Mouse (Mus musculus) hindlimb bud, embryonic 11.5 days (tissue): Measurements from ENCODE around the gene Emsy.

ENCODE experiments used
- DNase-seq: peaks from one replicate; pipeline ENCODE4 v3.0.0-alpha.2; 2012; ENCODE audit warnings: low read depth, low spot score; ENCODE audit errors: extremely low spot score

The Emsy gene

DNA sequence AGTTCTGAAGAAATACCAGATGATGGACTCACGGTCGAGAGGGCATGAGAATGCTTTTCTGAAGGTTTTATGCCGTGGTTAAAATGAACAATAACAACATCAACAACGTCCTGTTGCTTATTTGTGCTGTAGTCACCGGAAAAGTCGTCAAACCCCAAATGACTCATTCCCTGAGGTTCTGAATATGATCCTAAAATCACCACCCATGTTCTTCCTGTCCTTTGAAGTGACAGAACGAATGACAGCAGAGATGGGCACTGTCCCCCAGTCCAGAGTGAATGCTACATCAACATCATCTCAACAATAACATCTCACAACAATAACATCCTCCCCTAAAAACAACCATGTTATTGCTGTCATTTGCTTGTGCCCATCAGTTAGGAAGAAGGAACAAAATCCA is 76.1 kb downstream of the Emsy start:
- DNase-seq = no peak

DNA sequence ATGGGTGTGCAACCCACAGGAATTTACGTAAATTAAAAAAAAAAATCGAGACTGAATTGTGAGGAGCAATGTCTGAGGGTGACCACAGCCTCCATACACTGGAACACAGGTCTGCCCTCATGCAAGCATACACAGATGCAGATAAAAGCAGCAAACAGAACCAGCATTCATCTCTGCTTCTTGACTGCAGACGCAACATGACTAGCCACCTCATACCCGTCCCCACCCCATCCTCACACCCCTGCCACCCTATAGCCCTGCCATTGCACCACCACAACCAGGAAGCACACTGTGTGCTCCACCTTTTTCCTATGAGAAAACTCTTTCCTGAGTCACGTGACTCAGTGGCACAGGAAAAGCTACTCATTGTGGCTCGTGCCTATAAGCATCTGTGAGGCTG is 76.9 kb downstream of the Emsy start:
- no peak for DNase-seq

DNA sequence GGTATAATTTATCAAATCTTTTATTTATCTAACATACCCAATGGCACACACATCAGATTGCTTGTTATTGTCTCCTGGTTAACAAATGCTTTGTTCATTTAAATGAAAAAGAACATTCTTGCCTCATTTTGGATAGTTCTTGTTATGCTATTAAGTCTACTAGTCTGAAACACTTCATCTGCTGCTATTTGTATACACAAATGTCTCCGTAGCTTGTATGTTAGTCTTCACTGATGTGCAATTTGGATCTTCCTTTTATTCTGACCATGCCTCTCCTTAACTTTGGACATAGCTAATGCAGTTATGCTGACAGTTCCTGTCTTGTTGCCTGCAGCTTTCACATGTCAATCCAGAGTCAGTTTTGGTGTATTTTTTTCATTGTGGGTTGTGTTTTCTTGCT is 79.1 kb downstream of the Emsy start:
- DNase-seq = no peak

DNA sequence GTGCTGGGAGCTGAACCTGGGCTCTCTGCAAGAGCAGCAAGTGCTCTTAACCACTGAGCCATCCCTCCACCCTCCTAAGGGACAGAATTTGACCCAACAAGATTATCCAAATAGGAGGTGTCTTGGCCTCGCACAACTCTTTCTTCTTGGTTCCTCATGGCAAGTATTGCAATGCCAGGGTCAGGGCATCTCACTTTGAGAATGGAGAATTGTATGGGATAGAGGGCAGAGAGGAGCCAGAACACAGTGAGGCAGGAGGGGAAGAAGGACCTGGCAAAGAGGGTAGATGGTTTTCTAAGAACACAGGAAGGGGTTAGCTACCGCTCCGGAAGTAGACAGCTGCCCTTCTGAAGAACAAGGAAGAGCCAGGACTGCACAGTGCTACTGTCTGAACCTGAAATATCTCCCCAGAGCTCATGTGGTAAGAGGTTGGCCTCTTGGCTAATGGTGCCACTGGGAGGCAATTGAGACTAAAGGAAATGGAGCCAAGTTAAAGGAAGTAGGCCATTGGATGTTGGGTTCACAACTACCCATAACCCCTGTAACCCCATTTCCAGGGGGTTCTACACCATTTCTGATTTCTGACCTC is 80.8 kb downstream of the Emsy start:
- DNase-seq = no peak

DNA sequence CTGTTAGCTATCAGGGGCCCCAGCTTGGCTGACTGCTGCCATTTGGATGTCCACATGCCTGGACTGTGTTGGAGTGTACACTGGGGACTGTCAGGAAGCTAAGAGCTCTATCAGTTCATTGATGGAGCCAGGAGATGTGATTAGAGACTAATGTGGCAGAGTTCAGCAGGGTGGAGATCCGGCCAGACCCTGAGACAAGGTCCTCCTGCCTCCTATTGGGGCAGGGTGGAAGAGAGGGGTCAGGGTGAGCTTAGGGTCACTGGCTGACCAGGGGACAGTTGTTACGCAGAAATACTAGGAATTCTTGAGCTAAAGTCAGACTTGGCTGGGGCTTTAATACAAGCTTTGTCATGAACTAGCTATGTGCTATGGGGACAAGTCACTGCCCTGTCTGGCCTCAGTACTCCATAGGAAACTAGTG is 81.8 kb downstream of the Emsy start:
- DNase-seq = no peak

GRCm38 (mm10) chr7:98574271-98574670 is 82.3 kb downstream of the Emsy start:
- no peak for DNase-seq

DNA sequence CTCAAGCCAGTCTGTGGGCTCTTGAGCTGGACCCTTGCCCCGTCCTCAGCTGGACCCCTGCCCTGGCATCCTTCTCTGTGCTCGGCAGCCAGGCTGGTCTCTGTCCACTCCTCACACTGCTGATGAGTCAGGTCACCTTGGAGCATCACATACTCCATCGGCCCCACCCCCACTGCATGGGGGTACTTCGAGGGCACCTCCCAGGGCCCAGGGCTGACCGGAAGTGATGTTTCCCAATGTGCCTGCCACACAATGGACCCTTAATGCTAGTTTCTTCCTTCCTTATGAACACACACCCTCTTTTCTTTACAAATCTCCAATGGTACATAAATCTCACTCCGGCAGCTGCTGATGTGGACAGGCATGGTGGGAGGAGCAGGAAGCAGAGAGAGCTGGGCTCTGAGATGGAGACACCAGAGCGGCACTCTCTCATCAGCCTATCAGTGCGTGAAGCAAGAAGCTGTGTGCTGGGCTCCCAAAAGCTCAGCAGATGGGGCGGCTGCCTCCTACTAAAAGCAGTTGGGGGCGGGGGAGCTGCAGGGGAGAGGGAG is 83.3 kb downstream of the Emsy start:
- DNase-seq = no peak

- DNase-seq = no peak
Measured at GRCm38 (mm10) chr7:98572223-98572868, 84.2 kb downstream of the Emsy start.

DNA sequence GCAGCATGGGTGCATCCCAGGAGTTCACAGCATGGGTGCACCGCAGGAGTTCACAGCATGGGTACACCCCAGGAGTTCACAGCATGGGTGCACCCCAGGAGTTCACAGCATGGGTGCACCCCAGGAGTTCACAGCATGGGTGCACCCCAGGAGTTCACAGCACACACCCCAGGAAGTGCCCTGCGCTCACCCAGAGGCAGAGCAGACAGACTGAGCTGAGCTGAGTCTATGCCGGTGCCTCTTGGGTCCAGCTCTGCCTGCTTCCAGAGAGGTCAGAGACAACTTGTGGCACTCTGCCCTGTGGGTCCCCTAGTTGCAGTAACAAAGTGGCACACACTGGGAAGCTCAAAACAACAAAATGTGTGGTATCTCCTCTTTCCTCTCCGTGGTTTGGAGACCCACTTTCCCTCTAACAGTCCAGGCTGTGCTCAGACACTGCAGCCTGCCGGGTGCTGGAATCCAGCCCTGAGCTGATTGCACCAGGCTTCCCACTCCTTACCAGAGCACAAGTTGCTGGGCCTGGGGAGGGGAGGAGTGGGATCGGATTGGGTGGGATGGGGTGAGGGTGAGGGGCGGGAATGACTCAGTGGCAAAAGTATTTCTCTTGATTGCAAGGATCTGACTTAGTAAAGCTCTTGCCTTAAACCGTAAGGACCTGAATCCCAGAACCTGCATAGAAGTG is 85.6 kb downstream of the Emsy start:
- DNase-seq = no peak

DNA sequence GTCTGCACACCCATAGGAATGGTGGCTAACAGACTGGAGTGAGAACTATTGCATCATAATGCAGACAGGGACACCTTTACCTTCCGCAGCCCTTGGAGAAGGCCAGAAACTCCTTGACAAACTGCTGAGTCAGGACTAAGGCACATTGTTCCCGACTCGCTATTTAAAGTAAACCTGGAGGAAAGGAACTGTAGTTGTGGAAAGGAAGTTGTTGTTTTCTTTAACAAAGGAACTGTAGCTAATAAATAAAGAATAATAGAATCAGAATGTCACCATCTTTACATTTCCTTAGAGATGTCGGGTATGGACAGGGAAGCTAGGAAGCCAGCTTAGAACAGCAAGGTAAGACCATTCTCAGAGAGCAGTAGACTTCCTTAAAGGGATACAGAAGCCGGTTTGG is 89.5 kb downstream of the Emsy start:
- no peak for DNase-seq

DNA sequence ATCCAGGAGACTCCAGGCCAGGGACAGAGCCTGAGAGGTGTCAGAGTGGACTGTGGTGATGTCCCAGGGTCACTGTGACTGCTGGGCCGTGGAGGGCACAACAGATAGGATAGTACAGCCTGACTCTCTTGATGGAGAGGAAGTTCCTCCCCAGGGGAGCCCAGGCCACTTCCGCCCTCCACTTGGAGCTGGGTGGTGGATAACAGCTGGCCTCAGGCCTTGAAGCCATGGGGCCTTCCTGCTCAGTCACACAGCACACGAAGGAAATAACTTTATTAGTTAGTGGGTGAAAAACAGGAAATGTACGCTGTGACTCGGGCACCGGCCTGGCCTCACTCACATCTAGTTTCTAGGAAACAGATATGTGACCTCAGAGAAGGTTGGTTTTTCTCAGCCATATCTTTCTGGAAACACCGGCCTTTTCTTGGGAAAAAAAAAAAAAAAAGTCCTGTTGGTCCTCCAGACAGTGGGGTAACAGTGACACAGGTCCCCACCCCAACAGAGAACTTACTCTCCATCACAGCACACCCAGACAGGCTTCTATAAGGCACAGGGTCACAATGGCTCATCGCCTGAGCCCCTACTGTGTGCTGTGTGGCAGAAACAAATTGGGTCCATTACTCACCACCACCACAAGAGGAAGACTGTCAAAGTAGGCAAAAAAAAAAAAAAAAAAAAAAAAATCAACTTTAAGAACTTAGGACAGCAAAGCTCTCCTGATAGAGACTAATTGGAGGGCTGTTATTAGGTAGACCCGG is 91.8 kb downstream of the Emsy start:
- DNase-seq = no peak

DNA sequence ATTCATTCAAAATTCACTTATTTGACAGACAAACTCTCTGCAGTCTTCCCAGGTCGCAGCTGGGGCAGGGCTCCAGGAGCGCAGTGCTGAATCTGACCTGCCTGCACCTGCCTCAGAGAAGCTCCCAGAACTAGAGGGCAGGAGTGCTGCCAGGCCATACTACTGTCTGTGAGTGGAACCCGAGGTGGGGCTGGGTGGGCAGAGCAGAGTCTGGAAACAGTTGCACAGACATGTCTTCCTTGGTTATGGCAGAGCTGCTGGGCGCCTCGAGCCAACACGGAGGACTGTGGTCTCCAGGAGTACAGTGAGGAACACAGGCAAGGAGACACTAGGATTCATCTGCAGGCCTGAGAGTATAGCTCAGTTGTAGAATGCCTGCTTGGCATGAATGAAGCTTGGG is 92.6 kb downstream of the Emsy start:
- DNase-seq = no peak

DNA sequence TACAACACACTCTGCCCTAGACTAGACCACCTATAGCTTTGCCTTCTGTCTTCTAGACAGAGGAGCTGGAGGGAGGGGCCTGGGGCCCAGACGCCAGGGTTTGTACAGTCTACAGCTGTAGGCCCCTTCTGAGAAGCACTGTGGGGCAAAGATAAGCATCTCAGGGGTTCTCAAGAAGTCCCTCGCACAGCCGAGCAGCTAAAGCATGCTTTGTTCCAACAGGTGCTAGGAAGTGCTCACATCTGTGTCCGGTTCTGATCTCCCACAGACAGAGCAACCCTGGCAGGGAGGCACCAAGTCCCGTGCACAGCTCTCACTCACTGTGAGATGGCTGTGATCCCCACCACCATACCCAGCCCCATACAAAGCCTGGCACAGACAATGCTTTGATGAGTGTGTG is 93.6 kb downstream of the Emsy start:
- DNase-seq = no peak

- no peak for DNase-seq
Measured at GRCm38 (mm10) chr7:98562186-98562585, 94.4 kb downstream of the Emsy start.

- DNase-seq = no peak
Measured at GRCm38 (mm10) chr7:98561556-98562164, 94.9 kb downstream of the Emsy start.

DNA sequence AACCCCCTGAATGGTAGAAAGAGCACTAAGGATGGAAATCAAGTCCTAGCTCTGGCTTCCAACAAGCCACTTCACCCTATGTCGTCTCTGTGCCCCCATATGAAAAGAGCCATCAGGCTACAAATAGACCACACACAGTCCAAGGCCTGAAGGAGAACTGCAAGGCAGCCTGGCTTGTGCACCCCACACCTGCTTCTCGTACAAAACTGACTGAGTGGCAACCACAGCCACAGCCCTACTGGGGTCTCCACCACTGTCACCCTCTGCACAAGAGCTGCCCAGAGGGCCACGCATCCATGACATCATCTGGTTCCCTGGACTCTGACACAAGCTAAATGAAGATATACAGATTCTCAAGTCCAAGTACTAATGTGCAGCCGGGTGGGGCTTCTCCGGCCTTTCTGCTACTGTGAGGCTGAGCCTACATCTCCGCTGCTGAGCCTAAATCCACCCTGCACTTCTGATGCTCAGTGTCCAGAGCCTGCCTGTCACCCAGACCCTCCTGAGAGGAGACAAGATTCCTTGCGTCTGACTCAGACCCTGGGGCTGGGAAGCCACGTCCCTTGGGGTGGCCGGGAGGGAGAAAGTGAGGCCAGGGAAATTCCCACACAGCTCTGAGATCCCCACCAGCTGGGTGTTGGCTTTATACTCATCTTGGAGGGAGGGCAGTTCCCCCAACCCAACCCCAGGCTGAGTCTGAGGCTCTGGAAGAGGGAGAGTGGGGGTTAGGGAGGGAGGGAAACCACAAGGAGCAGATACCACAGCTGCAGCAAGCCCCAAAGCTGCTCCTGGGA is 98.3 kb downstream of the Emsy start:
- no peak for DNase-seq

- DNase-seq = no peak
Measured at GRCm38 (mm10) chr7:98556767-98557394, 99.7 kb downstream of the Emsy start.

- no peak for DNase-seq
Measured at GRCm38 (mm10) chr7:98551041-98551440, 105.5 kb downstream of the Emsy start.

DNA sequence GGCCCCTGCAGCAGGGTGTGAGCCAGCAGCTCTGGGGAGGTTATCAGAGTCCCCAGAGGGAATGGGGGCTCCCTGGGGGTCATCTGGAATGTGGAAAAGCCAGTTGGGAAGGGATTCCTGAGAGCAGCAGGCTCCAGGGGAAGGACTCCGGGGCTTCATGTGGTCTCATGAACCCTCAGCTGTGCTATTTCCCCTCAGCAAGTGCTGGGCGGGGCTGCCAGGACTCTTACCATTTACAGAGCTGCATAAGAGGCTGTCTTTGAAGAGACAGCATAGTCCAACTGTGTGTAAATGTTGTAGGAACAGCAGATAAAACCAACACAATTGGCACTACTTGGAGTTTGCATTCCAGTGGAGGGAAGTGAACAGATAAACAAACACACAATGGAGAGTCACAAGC is 106.0 kb downstream of the Emsy start:
- no peak for DNase-seq

DNA sequence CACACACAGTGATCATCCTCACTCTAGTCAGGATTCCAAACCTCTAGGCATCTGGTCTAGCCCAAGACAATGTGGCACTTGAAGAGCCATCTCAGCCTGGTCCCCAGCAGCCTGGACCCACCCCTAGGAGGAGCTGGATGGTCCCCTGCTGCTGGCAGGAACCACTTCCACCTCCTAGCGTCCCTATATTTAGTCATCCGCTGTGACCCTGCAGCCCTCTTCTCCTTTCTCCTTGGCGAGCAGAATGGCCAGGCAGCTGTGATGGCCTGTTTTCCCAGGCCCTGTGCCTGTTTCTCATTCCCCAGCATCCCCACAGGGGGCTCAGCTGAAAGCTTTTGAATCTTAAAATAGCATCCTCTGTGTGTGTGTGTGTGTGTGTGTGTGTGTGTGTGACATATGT is 107.7 kb downstream of the Emsy start:
- DNase-seq = no peak
